Mouse (Mus musculus): ENCODE results near the gene Cep170b.
A peak's percentile ranks its signal among the peaks of the same experiment; 100 is the strongest.

The Cep170b gene

DNA sequence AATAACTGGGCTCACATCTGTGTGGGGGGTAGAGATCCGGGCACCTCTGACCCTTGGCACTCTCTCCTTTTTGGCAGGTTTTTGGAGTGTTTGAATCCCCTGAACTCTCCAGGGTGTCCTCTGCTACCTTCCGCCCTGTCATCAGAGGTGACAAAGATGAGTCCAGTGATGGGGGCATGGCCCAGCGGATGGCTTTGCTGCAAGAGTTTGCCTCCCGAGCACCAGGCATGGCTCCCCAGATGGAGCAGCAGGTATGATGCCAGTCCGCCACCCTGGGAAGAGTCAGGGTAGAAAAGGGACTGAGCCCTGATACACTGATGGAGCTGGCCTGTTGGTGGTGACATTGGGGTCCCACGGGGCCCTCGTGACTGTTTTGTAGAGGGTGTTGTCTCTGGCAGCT lies 16.8 kb downstream of the Cep170b start:
- DNase-seq: no peak

DNA sequence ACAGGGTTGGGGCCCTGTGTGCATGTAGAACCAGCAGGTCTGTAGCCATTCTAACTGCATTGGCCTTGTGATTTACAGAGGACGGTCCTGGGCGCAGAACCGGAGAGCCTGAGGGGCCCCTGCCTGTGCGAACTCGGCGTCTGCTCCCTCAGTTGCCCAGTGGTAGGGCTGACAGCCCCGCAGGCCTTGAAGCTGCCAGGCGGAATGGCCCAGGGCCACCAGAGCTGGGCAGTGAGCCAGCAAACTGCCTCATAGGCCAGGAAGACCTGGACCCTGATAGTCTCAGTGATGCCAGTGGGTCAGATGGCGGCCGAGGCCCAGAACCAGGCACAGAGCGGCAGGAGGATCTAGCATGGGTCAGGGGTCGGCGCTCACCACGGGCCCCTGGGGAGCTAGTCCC lies 17.5 kb downstream of the Cep170b start:
- DNase-seq: no peak

DNA sequence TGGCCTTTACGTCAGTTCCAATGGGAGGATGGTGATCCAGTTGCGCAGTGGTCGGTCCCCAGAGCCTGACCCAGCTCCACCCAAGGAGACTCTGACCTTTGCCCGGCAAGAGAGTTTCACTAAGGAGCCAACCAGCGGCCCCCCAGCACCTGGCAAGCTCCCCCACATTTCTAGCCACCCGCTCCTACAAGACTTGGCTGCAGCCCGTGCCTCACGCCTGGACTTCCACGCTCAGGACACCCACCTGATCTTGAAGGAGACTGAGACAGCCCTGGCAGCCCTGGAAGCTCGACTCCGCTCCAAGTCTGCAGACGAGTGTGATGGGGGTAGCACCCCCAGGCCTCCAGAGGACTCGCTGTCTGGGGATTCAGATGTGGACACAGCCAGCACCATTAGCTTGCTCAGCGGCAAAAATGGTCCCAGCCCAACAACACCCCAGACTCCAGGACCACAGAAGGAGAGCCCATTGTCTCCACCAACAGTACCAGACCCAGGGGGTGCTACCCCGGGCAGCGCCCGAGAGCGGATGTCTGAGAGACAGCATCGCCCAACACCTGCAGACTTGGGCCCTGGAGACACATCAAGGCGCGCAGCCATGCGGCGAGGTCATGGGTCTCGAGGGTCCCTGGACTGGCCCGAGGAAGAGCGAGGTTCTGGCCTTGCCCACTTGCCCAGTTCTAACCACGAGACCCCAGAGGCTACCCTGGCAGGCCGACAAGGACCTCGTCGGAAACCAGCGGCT lies 18.2 kb downstream of the Cep170b start:
- DNase-seq: no peak

DNA sequence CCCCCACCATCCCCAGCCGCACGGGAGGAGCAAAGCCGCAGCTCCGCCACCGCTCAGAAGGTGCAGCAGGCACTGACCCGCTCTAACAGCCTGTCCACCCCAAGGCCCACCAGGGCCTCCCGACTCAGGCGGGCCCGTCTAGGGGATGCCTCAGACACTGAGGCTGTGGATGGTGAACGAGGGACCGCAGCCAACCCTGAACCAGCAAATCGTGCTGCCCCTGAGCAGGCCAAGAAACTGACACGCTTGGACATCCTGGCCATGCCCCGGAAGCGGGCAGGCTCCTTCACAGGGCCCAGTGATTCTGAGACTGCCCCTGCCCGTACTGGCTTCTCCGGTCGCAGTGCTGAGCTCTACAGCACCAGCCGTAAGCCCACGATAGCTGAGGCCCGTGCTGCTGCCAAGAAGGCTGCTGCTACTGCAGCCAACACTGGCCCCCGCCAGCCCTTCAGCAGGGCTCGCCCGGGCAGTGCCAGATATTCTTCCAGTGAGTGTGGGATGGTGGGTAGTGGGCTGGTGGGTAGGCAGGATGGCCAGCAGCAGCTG lies 18.8 kb downstream of the Cep170b start:
- DNase-seq: no peak

DNA sequence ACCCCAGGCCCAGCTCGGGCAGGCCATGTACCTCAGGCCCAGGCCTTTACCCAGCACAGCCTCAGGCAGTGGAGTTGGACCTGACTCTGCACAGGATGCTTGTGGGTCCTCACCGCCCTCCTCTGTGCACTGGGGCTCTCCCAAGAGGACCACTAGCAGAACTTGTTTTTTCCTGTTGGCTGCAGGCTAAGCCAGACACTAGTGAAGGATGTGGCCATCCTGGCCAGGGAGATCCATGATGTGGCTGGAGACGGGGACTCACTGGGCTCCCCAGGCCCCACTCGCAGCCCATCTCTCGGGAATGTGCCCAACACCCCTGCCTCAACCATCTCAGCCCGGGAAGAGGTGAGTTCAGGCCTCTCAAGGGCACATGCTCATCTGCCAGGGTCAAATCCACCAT lies 22.5 kb downstream of the Cep170b start:
- no peak for DNase-seq

DNA sequence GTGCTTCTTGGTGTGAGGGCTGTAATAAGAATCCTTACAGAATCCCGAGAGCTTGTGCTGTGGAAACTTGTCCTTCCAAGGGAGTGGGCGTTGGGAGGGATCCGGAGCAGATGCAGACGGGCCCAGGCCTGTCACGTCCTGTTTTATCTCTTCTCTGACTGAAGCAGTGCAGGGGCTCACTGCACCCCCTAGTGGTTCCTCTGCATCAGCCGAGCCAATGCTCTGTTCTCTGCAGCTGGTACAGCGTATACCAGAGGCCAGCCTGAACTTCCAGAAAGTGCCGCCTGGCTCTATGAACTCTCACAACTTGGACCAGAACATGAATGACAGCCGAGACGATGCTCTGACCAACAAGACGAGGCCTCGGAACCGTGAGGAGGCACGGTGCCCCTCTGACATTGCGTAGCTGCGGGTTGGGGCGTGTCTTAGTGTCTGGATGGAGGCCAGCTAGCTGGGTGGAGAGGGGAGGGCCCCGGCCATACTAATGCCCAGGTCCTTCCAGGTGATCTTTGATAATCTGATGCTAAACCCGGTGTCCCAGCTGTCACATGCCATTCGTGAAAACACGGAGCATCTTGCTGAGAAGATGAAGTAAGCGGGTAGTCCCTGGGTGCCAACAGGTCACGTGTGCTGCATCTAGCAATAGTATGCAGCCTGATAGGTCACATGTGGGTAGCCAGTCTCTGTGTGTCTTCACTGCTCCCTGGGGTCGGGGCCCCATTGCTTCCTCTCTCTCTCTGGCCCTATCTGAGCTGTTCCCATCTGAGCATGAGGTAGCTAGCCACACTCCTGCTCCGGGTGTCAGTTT lies 23.1 kb downstream of the Cep170b start:
- peak; percentile 77 to 78 for DNase-seq

DNA sequence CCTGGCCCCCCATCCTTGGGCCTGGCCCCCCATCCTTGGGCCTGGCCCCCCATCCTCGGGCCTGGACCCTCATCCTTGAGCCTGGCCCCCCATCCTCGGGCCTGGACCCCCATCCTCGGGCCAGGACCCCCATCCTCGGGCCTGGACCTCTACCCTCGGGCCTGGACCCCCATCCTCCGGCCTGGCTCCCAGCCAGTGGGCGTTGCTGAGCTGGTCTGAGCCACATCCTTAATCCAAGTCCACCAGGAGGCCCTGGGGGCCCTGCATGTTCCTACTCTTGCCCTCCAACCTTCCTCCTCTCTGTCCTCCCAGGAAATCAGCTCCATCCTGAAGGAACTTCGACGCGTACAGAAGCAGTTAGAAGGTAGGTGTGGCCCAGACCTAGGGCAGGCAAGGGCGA lies 24.0 kb downstream of the Cep170b start:
- DNase-seq: peak in 1 of 2 experiments; percentile 9

DNA sequence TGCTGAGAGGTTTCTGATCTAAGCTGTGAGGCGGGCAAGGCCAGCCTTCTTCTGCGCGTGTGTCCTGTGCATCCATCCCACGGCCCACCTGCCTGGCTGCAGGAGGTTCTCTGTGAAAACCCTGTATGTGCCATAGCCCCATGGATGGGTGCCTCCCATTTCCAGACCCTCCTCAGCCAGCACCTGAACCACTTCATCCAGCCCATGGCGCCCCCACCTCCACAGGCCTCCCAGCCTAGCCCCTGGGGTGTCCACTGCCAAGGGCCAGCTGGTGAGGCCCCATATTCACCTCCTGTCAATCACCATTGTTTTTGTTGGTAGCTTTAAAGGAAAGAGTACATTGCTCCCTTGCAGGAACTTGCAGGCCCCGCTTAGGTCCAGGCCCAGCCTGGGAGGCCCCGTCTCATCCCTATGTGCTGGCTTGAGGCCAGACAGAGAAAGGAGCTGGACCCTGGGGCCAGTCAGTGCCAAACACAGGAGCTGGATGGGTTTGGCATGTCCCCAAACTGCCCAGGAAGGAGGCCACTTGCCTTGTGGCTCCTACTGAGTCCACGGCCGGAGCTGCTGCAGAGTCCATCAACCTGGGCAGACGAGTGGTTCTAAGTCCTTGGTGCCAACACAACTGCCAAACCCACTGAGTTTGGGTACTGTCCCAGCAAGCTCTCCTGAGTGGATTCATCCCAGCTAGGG lies 24.8 kb downstream of the Cep170b start:
- peak in 1 of 2 experiments; percentile 9 for DNase-seq

DNA sequence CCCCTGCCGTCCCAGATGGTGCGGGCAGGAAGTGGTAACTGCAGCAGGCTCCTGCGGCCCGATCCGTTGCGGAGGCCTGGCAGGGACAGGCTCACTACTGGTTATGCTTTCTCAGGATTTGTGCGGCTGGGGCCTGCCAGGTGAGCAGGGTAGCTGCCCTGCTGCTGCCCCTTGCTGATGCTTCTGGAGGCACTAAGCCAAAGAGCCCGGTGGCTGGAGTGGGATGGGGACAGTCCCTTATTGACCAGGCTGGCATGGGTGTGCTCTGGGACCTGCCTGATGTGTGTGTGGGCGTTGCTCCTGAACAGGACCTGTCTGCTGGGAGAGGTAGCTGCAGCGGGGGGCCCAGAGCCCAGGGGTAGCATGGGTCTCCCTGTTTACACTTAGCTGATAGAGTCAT lies 25.5 kb downstream of the Cep170b start:
- peak in 1 of 2 experiments; percentile 25 for DNase-seq

DNA sequence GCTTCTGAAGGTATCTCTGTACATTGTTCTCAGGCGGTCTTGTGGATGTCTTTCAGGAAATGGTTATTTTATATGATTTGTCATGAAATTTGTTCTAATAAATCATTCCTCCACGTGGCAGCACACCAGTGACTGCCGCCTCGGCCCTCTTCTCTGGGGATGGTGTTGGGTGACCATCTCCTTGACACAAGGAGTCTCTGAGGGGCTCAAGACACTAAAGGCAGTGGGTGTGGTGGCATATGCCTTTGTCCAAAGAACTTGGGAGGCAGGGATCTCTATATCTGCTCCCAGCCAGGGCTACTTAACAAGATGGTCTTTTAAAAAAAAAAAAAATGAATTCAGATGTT lies 26.2 kb downstream of the Cep170b start:
- peak in 1 of 2 experiments; percentile 12 for DNase-seq

DNA sequence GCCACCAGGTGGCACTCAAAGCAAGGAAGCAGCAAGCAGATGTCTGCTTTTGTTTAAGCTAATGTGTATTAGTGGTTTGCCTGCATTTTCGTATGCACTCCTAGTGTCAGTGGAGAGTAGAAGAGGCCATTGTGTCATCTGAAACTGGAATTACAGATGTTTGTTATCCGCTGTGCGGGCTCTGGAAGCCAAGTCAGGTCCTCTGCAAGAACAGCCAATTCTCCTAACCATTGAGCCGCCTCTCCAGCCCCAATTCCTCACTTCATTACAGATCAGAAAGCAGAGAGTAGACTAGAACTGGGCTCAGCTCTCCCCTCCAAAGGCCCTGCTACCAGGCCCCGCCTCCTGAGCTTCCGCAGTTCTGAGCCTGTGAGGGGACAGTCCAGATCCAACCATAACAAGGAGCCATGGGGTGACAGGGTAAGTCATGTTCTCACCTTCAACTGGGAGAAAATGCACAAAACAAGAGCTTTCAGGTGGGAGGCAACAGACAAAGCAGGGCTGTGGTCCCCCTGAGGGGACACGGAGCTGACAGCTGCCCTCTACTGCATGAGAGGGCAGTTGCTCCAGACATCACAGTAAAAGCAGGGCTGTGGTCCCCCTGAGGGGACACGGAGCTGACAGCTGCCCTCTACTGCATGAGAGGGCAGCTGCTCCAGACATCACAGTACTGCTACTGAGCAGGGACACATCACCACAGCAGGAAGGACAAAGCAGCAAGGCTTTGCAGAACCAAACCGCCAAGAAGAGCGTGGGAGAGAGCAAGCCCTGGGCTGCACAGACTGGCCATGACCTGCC lies 26.8 kb downstream of the Cep170b start:
- peak in 1 of 2 experiments; percentile 12 for DNase-seq

DNA sequence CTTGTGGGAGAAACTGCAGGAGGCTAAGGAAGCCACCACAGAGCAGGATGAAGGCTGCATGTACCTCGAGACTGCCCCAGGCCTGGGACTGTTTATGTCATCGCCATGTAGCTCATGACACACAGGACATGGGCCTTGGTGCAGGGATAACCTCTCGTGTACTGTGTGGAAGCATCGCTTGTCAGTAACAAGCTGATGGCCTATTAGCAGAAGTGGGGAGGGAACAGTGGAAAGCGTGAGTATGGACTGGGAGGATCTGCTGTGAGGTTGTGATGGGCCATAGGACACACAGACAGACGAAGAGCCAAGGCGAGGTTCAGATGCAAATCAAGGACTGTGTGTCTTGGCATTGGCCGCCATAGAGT lies 27.3 kb downstream of the Cep170b start:
- DNase-seq: no peak

DNA sequence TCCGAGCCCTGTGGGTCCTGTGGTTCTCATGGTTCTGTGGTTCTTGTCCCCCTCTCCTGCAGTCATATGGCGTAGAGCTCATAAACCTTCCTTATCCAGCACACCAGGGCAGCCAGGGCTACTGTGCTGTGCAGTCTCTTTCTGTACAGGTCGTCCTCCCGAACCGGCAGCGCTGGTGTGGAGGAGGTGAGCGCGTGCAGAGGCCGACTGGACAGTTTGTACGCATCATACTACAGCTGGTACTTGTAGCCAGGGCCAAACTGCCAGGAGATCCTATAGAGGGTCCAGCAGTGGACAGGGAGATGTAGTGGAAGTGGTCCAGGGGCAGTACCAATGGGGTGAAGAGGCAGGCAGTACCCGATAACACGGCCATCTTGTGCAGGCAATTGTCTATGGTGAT lies 30.7 kb downstream of the Cep170b start:
- DNase-seq: no peak

DNA sequence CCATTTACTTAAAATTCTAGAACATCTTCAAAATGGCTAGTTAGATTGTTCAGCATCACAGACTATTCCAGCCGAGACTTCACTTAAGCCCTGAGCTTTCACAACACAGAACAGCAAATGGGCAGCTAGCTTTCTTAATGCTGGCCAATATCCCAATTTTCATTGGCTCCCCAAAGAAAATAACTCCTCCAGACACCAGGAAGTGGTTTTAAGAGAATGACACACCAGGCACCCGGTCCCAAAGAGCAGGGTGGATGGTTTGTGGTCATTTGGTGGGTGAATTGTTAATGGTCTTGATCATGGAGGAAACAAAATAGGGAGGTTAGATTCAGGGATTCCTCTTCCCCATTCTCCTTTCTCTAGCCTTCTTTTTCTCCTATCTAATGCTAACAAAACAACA lies 32.1 kb downstream of the Cep170b start:
- DNase-seq: no peak

DNA sequence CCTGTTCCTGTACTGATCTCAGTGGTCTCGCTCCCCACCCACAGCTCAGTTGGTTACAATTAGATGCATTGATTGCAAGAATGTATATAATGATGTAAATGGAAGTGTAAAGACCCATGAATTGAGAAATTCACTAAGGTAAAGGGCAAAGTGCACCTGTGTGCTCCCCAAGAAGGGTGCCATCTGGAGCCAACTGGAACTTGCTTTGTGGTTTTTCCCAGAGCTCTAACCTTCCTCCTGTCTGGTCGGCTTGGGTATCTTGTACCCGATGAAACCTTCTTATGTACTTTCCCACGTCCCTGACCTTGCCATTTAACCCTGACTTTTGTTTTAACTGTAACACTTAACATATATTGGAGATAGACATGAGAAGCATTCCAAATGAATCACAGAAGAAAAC lies 35.6 kb downstream of the Cep170b start:
- DNase-seq: no peak

DNA sequence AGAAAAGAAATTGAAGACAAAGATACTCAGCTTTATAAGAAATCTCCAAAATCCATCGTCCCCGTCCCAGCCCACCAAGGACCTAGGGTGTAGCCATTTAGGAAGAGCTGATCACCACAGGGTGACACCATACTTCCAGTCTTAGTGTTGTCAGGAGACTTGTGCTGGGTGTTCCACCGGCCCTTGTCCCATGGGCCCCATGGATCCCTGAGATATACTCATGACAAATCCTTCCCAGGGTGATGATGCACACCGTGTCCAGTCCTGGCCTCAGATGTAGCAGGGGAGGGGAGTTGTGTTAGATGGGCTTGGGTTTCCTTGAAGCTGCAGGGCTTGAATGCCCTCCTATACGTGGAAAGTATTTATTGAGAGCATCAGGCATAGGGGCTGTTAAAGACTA lies 37.6 kb downstream of the Cep170b start:
- no peak for DNase-seq

DNA sequence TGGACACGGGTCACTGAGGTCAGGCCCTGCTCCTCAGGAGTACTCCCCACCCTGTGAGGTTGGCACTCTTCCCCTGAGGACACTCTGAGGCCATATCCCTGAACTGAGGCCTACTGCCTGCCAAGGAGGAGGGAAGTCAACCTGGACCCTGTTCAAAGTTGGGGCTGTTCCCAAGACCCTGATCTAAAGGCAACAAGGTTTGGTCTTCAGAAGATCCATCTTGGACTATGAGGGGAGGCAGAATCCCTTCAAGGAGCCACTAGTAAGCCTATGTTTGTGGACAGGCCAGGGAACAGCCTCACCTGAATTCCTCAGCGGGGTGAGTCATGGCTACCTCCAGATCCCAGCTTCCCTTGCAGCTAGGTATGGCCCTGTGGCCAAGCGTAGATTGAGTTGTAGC lies 39.2 kb downstream of the Cep170b start:
- no peak for DNase-seq

DNA sequence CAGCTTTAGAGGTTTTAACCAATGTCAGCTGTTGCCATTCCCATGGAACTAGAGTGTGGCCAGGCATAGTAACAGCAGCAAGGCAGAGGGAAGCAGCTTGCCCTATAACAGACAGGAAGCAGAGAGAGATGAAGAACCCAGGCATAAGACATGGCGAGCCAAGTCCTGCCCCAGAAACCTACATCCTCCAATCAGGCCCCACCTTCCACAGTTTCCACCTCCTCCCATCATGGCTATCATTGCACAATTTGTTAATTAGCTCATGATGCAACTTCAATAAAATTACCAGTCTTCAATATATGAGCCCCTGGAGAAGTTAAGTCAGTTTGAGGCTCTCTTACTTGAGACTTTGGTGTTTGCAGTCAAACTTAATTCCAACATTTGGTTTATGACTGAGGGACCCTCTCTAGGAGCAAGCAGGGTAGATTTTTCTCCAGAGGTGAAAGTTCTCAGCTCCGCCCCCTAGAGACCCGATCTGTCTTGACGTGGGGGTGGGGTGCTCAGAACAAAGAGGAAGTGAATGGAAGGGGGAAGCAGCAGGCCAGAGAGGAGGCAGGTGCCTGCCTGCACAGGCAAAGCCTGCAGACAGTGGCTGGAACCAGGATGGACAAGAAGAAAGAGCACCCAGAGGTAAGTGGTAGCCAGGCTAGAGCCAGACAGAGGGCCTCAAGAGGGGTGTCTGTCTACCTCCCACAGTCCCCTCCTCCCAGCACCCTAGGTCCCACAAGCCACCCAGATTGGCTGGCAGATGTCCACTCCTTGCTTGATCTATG lies 40.1 kb downstream of the Cep170b start, which contains the start of gene Pld4:
Pld4 (plus strand) TSS at position 502 of the 773 bp plus-strand sequence.
- DNase-seq: peak; percentile 44

DNA sequence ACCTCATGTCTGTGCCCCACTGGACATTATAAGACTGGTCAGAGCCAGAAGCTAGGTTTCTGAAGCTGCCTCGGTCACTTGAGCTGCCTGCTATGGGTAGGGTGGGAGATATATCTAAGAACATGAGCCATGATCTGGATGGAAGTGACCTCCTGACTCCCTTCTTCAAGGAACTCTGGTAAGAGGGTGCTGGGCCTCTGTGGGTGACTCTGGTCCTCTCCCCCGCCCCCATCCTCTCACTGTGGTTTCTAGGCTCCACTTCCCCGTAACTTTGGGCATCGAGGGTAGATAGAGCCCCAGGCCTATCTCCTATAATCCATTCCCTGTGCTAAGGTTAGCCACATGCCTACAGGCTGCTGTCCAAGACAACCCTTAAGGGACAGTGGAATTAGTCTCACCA lies 41.2 kb downstream of the Cep170b start:
- peak in 1 of 2 experiments; percentile 0 for DNase-seq

DNA sequence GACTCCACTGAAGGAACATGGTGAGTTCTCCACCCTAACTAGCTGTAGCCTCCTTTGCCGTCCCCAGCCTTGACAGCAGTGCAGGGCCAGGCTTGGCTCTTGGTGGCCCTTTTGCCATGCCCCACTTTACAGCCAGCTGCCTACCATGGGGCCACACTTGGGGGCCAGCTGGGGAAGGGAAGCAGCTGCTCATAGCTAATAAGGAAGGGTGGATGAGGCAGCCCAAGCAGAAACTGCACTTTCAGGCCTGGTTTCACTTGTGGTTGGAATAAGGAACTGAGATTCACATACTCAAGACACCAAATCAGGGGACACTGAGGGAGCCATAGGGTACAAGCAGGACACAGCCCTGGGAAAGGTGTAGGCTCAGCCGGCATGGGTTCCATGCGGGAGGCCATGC lies 41.8 kb downstream of the Cep170b start:
- peak; percentile 8 to 13 for DNase-seq

DNA sequence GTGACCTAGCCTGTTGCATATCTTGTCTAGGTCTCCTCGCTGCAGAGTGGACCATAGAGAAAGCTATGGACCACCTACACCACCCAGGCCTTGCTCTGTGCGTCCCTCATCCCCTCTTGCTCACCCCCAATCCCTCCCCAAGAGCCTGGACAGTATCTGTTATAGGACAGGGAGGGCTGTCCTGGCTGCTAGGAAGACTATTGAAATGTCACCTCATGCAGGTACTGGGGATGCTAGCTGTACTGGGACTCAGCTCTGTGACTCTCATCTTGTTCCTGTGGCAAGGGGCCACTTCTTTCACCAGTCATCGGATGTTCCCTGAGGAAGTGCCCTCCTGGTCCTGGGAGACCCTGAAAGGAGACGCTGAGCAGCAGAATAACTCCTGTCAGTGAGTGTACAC lies 42.9 kb downstream of the Cep170b start:
- DNase-seq: peak; percentile 0 to 2

DNA sequence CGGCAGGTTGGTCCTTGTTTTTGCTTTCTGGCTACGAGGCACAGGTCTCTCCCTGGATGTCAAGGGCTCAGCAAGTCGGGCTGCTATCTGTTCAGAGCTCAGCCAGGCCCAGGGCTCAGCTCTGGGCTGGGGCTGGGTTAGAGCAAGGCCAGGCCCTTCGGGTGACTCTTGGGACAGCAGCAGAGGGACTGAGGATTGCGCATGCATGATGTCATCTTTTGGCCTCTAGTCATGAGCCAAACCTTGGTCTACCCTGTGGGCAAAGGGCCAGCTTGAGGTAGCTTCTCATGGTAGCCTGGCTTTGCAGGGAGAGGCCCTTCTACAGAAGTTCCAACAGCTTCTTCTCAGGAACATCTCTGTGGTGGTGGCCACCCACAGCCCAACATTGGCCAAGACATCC lies 43.9 kb downstream of the Cep170b start:
- DNase-seq: peak; percentile 1 to 2
